Mouse (Mus musculus) olfactory bulb, adult 2 months (tissue): ENCODE measurements around the gene A430005L14Rik. TPM values are rescaled to one million over a fixed set of nuclear protein-coding genes. Genes with fewer than 3 reads are reported as not detected.

ENCODE experiments used
- H3K27ac ChIP-seq: fragments of 200-500 bp; 2 replicates; pipeline ENCODE4 v1.5.1; 2012; ENCODE audit warnings: low read depth, low read length; ENCODE audit not compliant: insufficient read depth
- H3K4me1 ChIP-seq: fragments of 200-500 bp; 2 replicates; pipeline ENCODE4 v1.6.1; 2012; ENCODE audit warnings: low read length; ENCODE audit not compliant: control insufficient read depth, insufficient read depth
- H3K4me3 ChIP-seq: fragments of 200-500 bp; 2 replicates; pipeline ENCODE4 v1.5.1; 2012; ENCODE audit warnings: mild to moderate bottlenecking, low read depth, low read length, moderate library complexity; ENCODE audit not compliant: insufficient read depth
- CTCF ChIP-seq: fragments of 200-500 bp; IDR thresholded peaks from 2 replicates; pipeline ENCODE4 v1.5.1; 2012; ENCODE audit warnings: low read depth, mild to moderate bottlenecking, low read length, moderate library complexity; ENCODE audit not compliant: insufficient read depth
- POLR2A ChIP-seq: fragments of 200-500 bp; IDR thresholded peaks from 2 replicates; pipeline ENCODE4 v1.6.1; 2012; ENCODE audit warnings: mild to moderate bottlenecking, low read depth, low read length, moderate library complexity; ENCODE audit not compliant: insufficient read depth
- WGBS: fragments of 180-500 bp; shearing (Covaris S2); methylation state at CpG from one replicate; pipeline ENCODE4 v1.1.7; 2018; 5-methylcytosine and 5-hydroxymethylcytosine counted together
- polyA plus RNA-seq: library from polyadenylated mRNA; stranded (reverse); fragments of >200 nt; gene quantifications from 2 replicates; pipeline ENCODE4 v1.2.4, GENCODE M21; 2012; ENCODE audit warnings: low replicate concordance; ENCODE audit not compliant: missing spikeins, insufficient read depth, insufficient read length

The A430005L14Rik gene
- polyA plus RNA-seq, 1 experiment: not detected

DNA sequence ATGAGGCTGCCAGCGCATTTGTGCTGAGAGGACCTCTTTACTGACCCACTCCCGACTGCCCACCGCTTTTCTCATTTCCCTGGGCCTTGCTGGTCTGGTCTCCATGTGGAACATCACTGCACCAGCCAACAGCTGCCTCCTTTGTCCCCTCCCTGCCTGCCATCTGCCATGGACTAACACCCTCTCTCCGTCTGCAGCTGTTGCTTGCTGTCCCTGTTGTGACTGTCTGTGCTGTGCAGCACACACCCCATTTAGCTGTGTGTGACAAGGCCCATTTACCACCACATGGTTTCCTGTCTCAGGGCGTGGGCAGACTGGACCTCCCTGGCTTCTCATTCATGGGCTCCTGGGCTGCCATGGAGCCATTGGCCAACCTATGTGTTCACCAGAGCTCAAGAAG lies 48.5 kb downstream of the A430005L14Rik start:
- H3K4me3 ChIP-seq: no peak overlapping the region
- H3K27ac ChIP-seq: no peak overlapping the region
- H3K4me1 ChIP-seq: peaks cover 14% of the 10 kb centered on the region
- TF ChIP-seq POLR2A: no peak
- no peak for TF ChIP-seq CTCF
- 81% methylated on average over 5 of the region's 5 CpGs for WGBS

DNA sequence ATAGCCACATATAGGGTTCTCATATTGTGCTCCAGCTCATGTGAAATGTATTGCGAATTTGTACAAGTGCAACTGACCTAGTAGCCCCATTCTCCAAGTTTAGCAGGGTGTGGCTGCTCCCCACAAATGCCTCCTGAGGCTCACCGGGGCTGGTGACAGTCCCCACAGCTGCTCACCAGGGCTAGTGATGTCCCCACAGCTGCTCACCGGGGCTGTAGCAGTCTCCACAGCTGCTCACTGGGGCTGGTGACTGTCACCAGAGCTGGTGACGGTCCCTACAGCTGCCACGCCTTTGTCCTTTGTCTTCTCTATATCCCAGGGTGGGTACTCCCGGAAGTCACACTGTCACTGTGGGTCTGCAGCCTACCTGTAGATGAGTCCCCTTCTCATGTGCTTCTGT lies 49.2 kb downstream of the A430005L14Rik start:
- TF ChIP-seq CTCF (no peak), POLR2A (no peak)
- Histone ChIP-seq H3K4me1 (peaks cover 17% of the 10 kb centered on the region), H3K4me3 (no peak overlapping the region), H3K27ac (no peak overlapping the region)
- 80% methylated on average over 6 of the region's 6 CpGs for WGBS

DNA sequence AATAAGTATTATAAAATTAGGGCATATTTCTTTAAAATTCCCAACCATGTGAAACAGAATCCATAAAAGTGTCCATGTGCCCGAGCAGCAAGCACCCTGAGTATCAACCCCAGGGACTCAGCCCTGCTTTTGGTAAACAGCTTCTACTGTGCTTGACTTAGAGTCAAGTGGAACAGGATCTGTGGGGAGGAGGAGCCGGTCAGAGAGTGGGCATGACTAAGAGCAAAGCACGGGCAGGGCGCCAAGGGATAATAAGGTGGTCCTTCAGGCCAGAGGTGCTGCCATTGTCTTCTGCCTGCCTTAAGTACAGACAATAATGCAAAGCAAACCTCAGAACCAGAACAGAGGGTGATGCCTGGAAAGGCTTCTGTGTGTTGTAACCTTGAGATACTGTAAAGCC lies 50.7 kb downstream of the A430005L14Rik start:
- Histone ChIP-seq H3K4me3 (no peak overlapping the region), H3K4me1 (peaks cover 22% of the 10 kb centered on the region), H3K27ac (no peak overlapping the region)
- 60% methylated on average over 4 of the region's 4 CpGs for WGBS
- TF ChIP-seq POLR2A: no peak
- no peak for TF ChIP-seq CTCF

DNA sequence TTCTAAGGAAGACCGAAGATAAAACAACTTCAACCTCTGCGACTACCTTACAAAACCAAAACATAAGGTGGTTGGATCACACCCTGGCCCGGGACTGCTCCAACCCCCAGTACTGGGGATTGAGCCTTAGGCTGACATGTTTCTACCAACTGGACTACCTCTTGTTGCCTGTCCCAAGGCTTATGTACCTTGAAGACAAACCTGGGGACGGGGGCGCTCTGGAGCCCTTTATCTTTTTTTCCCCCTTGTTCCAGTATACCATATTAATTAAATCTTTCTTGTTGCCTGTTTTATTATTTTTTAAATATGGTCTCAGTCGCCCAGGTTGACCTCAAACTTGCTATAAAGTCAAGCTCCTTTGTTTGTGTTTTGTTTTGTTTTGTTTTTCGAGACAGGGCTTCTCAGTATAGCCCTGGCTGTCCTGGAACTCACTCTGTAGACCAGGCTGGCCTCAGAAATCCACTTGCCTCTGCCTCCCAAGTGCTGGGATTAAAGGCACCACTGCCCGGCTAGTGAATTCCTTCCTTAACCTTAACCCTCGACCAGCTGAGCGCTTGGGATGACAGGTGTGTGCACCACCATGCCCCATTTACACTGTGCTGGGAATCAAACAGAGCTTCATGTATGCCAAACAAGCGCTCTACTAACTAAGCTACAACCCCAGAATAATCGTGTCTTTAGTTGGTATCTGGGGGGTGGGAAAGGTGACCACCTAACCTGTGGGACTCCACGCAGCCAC lies 54.0 kb downstream of the A430005L14Rik start:
- peaks cover 34% of the 10 kb centered on the region for H3K4me1 ChIP-seq
- 0 out of 2 replicates have a peak overlapping the region, but pooled peaks have one; percentile 47 for H3K27ac ChIP-seq
- peak overlapping the region; percentile 77 for H3K4me3 ChIP-seq
- WGBS: 24% methylated on average over 13 of the region's 13 CpGs
- TF ChIP-seq CTCF (no peak), POLR2A (no peak)

Other genes with a start within 250 kb of the A430005L14Rik start
- gene Dffb, start 17.9 kb downstream of the A430005L14Rik start, polyA plus RNA-seq: not detected in 2 replicates
- gene Cep104, start 18.0 kb downstream of the A430005L14Rik start, polyA plus RNA-seq: not detected in 2 replicates
- not detected in 2 replicates for gene Lrrc47, start 54.5 kb downstream of the A430005L14Rik start, polyA plus RNA-seq
- gene Smim1, start 69.0 kb downstream of the A430005L14Rik start, polyA plus RNA-seq: not detected in 2 replicates
- gene Ccdc27, start 85.4 kb downstream of the A430005L14Rik start, polyA plus RNA-seq: not detected in 2 replicates
- not detected in 2 replicates for gene Trp73, start 183.0 kb downstream of the A430005L14Rik start, polyA plus RNA-seq
- not detected in 2 replicates for gene Wrap73, start 185.1 kb downstream of the A430005L14Rik start, polyA plus RNA-seq
- not detected in 2 replicates for gene Tprgl, start 203.4 kb downstream of the A430005L14Rik start, polyA plus RNA-seq
- not detected in 2 replicates for gene Megf6, start 213.5 kb downstream of the A430005L14Rik start, polyA plus RNA-seq